ENCODE assay signal across 9 mouse cellular contexts in the genomic region with DNA sequence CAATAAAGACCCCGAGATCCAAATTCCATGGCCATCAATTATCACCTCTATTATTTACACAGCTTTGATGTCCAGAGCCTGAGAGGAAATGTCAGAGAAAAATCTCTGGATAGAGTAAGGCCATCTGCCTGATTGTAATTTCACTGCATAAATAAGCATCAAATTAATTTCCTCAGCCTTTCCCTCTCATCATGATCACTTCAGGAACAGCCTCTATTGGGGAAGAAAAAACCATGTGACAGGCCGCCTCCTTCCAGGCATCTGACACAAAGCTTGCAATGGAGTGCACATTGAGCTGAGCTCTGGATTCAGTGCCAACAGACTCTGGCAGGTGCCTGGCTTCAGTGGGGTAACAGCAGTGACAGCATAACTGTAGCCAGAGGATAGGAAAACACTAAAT.
DNase-seq lines count a peak whose midpoint lies in the region; ATAC-seq lines count a peak whose summit lies in the region.
"Had no signal": no experiment of that assay in that cellular context is flagged by ENCODE, and none has a peak within 500 bp of the region (broad histone marks: within the 10 kb centered on the region; RNA-seq: fewer than 3 reads in every experiment).

No protein-coding gene starts in this region.

- H3K36me3 ChIP-seq in hindbrain, embryonic 14.5 days (replicated peaks; ENCODE audit: control insufficient read depth, insufficient read depth), result peaks cover 37% of the 10 kb centered on the region
- 0 out of 2 replicates have a peak, but pooled peaks cover 10% of the 10 kb centered on the region for H3K36me3 ChIP-seq in midbrain, embryonic 15.5 days (replicated peaks)

- 40% methylated on average over 2 of the region's 2 CpGs for WGBS in hindbrain, embryonic 14.5 days
- 34% methylated on average over 2 of the region's 2 CpGs for WGBS in midbrain, embryonic 15.5 days

- peak; percentile 93 for ATAC-seq in hindbrain, embryonic 14.5 days (ENCODE audit: low FRiP score)
- ATAC-seq in midbrain, embryonic 15.5 days (replicated peaks), result peak; percentile 96
- no peak for ATAC-seq in erythroblast, adult 5-6 weeks (replicated peaks; ENCODE audit: low FRiP score, poor library complexity, severe bottlenecking)

- H3K9ac ChIP-seq in hindbrain, embryonic 14.5 days, result no peak overlapping the region
- no peak overlapping the region for H3K9ac ChIP-seq in midbrain, embryonic 15.5 days
- H3K9ac ChIP-seq: liver, embryonic 13.5 days had no signal

- peak overlapping the region; percentile 48 for H3K27ac ChIP-seq in hindbrain, embryonic 14.5 days
- H3K27ac ChIP-seq in midbrain, embryonic 15.5 days, result peak overlapping the region; percentile 76
- H3K27ac ChIP-seq: liver, embryonic 13.5 days had no signal

- peak; percentile 33 for DNase-seq in gastrocnemius, postnatal 10 days
- DNase-seq in gastrocnemius, postnatal 25 days, result no peak
- DNase-seq in cerebellum, adult 18-20 months, result peak; percentile 83 to 94
- peak; percentile 59 for DNase-seq in hindbrain, embryonic 14.5 days (ENCODE audit: low spot score)
- DNase-seq in adrenal gland, adult 18-20 months (ENCODE audit: low spot score in 2 of 2), result no peak
- no peak for DNase-seq in gastrocnemius, adult 18-20 months (ENCODE audit: low spot score)
- DNase-seq: liver, embryonic 13.5 days had no signal

- H3K27me3 ChIP-seq in hindbrain, embryonic 14.5 days (ENCODE audit: control insufficient read depth, insufficient read depth, low read length), result no peaks in the 10 kb centered on the region
- H3K27me3 ChIP-seq in midbrain, embryonic 15.5 days (replicated peaks), result no peaks in the 10 kb centered on the region
- H3K27me3 ChIP-seq: liver, embryonic 13.5 days had no signal

- H3K4me1 ChIP-seq in hindbrain, embryonic 14.5 days (replicated peaks; ENCODE audit: control insufficient read depth, insufficient read depth, low read length), result peaks cover 5% of the 10 kb centered on the region
- H3K4me1 ChIP-seq in midbrain, embryonic 15.5 days, result peaks cover 11% of the 10 kb centered on the region
- H3K4me1 ChIP-seq: liver, embryonic 13.5 days had no signal

- no peaks in the 10 kb centered on the region for H3K9me3 ChIP-seq in hindbrain, embryonic 14.5 days (ENCODE audit: control insufficient read depth, low read length)
- no peaks in the 10 kb centered on the region for H3K9me3 ChIP-seq in midbrain, embryonic 15.5 days
- H3K9me3 ChIP-seq: liver, embryonic 13.5 days had no signal

- no peak overlapping the region for H3K4me3 ChIP-seq in hindbrain, embryonic 14.5 days (replicated peaks; ENCODE audit: low read length)
- H3K4me3 ChIP-seq in midbrain, embryonic 15.5 days, result no peak overlapping the region
- H3K4me3 ChIP-seq: liver, embryonic 13.5 days had no signal

- H3K4me2 ChIP-seq in hindbrain, embryonic 14.5 days (replicated peaks), result no peak overlapping the region
- no peak overlapping the region for H3K4me2 ChIP-seq in midbrain, embryonic 15.5 days
- H3K4me2 ChIP-seq: liver, embryonic 13.5 days had no signal

Comparison
In these comparisons a context has a peak if more than half of its experiments do, and no peak if none do; other contexts are left out.
1. DNase-seq: peak in gastrocnemius, postnatal 10 days (single experiment), cerebellum, adult 18-20 months (2 of 2) and hindbrain, embryonic 14.5 days (single experiment); none in gastrocnemius, postnatal 25 days (single experiment), adrenal gland, adult 18-20 months (0 of 2) and gastrocnemius, adult 18-20 months (single experiment).